Mouse (Mus musculus) left cerebral cortex, postnatal 10 days (tissue): Measurements from ENCODE around the gene Uqcrc2. TPM values are rescaled to one million over a fixed set of nuclear protein-coding genes. Genes with fewer than 3 reads are reported as not detected.

Source experiments
- DNase-seq, 2 experiments: peaks; one replicate each; pipeline ENCODE4 v3.0.0; 2021 to 2022; ENCODE audit warnings: low spot score in 2 of 2, mixed read lengths in 1 of 2; ENCODE audit errors: extremely low spot score in 1 of 2
- intact Hi-C: fragments of 180-260 bp; cut with DNase I; formaldehyde crosslinking; loops from one replicate; pipeline ENCODE4 v1.15.1; 2025
- total RNA-seq, 2 experiments: library from RNA; stranded (reverse); gene quantifications; 2 replicates each; pipeline ENCODE4 v1.2.3; 2021

The Uqcrc2 gene
- total RNA-seq, 2 experiments from 2014 or later = 234 to 247 TPM

GRCm38 (mm10) chr7:120679023-120679422, 44.0 kb downstream of the Uqcrc2 start:
- intact Hi-C loops = loop anchor here (5.0 to 10.0 kb wide), 2 partner anchors 43 to 236 kb away; partner anchors contain the start of gene Polr3e
- no peak for DNase-seq

GRCm38 (mm10) chr7:120682002-120682401, 47.0 kb downstream of the Uqcrc2 start:
- intact Hi-C loops = no loop called here
- DNase-seq = no peak

GRCm38 (mm10) chr7:120684731-120685161, 49.8 kb downstream of the Uqcrc2 start:
- intact Hi-C loops = no loop called here
- DNase-seq = no peak

GRCm38 (mm10) chr7:120685227-120685626, 50.3 kb downstream of the Uqcrc2 start:
- DNase-seq = no peak
- intact Hi-C loops = no loop called here

GRCm38 (mm10) chr7:120690634-120691033, 55.7 kb downstream of the Uqcrc2 start:
- intact Hi-C loops = no loop called here
- no peak for DNase-seq

- no peak for DNase-seq
- intact Hi-C loops = no loop called here
Measured at GRCm38 (mm10) chr7:120693831-120694375, 58.9 kb downstream of the Uqcrc2 start.

- intact Hi-C loops = no loop called here
- DNase-seq = no peak
Measured at GRCm38 (mm10) chr7:120695196-120695595, 60.2 kb downstream of the Uqcrc2 start.

GRCm38 (mm10) chr7:120695641-120696040, 60.7 kb downstream of the Uqcrc2 start:
- intact Hi-C loops = no loop called here
- no peak for DNase-seq

- no peak for DNase-seq
- intact Hi-C loops = no loop called here
Measured at GRCm38 (mm10) chr7:120696331-120696730, 61.4 kb downstream of the Uqcrc2 start.

GRCm38 (mm10) chr7:120699586-120699985, 64.6 kb downstream of the Uqcrc2 start:
- no peak for DNase-seq
- intact Hi-C loops = no loop called here

GRCm38 (mm10) chr7:120703888-120704287, 68.9 kb downstream of the Uqcrc2 start:
- no peak for DNase-seq

More at GRCm38 (mm10) chr7:120703888-120704287, 68.9 kb downstream of the Uqcrc2 start:
- intact Hi-C loops = no loop called here

Other genes with a start within 250 kb of the Uqcrc2 start
- gene Abca16, start 225.5 kb upstream of the Uqcrc2 start, total RNA-seq = not detected
- gene Pdzd9, start 35.2 kb downstream of the Uqcrc2 start, total RNA-seq = not detected
- gene Mosmo, start 42.4 kb downstream of the Uqcrc2 start, total RNA-seq = 10 to 100 TPM; 56.3 to 66.2 TPM
- 10 to 100 TPM; 14.8 to 17.6 TPM for gene Vwa3a, start 104.1 kb downstream of the Uqcrc2 start, total RNA-seq
- under 1 TPM in 1 of 2 experiments, not detected in 1; 0.28 TPM for gene Gm5737, start 177.2 kb downstream of the Uqcrc2 start, total RNA-seq
- gene Eef2k, start 207.7 kb downstream of the Uqcrc2 start, total RNA-seq = 10 to 100 TPM; 45.1 to 46.0 TPM